Mouse (Mus musculus) liver, embryonic 16.5 days (tissue): ENCODE measurements at regions not wholly inside any gene's neighbourhood (a gene's known extent, or its start where the extent isn't known, plus 50 kb on each side); places are given as distances from the start of the nearest gene placed in this dataset.

Source experiments
- ATAC-seq: fragments of 200-750 bp; cut with Nextera tagmentation; 2 replicates; pipeline ENCODE4 v1.8.0; 2017; ENCODE audit warnings: low read depth, mild to moderate bottlenecking, moderate number of reproducible peaks, moderate library complexity
- H3K27ac ChIP-seq: fragments of 300-500 bp; sonication (generic); 2 replicates; pipeline ENCODE4 v1.5.1; 2014; ENCODE audit warnings: mild to moderate bottlenecking, low read length
- H3K27me3 ChIP-seq: fragments of 300-500 bp; sonication (generic); 2 replicates; pipeline ENCODE4 v1.6.1; 2014; ENCODE audit warnings: low read depth, low read length, mixed read lengths; ENCODE audit not compliant: control insufficient read depth, insufficient read depth
- H3K36me3 ChIP-seq: fragments of 300-500 bp; sonication (generic); 2 replicates; pipeline ENCODE4 v1.6.1; 2014; ENCODE audit warnings: mild to moderate bottlenecking; ENCODE audit not compliant: control insufficient read depth, insufficient read depth
- H3K4me1 ChIP-seq: fragments of 300-500 bp; sonication (generic); 2 replicates; pipeline ENCODE4 v1.6.1; 2014; ENCODE audit warnings: low read depth, low read length, mixed read lengths; ENCODE audit not compliant: control insufficient read depth
- H3K4me2 ChIP-seq: fragments of 300-500 bp; sonication (generic); 2 replicates; pipeline ENCODE4 v1.6.1; 2014; ENCODE audit warnings: low read depth, low read length, mixed read lengths
- H3K4me3 ChIP-seq: fragments of 300-500 bp; sonication (generic); 2 replicates; pipeline ENCODE4 v1.5.1; 2014; ENCODE audit warnings: low read depth, mild to moderate bottlenecking, low read length
- H3K9ac ChIP-seq: fragments of 300-500 bp; sonication (generic); 2 replicates; pipeline ENCODE4 v1.6.1; 2014; ENCODE audit warnings: low read depth, low read length
- H3K9me3 ChIP-seq: fragments of 300-500 bp; sonication (generic); replicated peaks from 2 replicates; pipeline ENCODE4 v1.6.1; 2016; ENCODE audit warnings: low read length; ENCODE audit not compliant: control insufficient read depth
- WGBS: fragments of 180-500 bp; shearing (Covaris S2); extraction: QIAGEN DNeasy Blood & Tissue Kit; methylation state at CpG from one replicate; pipeline ENCODE4 v1.1.7; 2014; ENCODE audit not compliant: insufficient replicate concordance; 5-methylcytosine and 5-hydroxymethylcytosine counted together

- no peaks in the 10 kb centered on the region for H3K27me3 ChIP-seq
- H3K27ac ChIP-seq: no peak overlapping the region
- ATAC-seq: no peak
- no peaks in the 10 kb centered on the region for H3K4me1 ChIP-seq
- WGBS: 63% methylated on average over 10 of the region's 10 CpGs
- H3K36me3 ChIP-seq: no peaks in the 10 kb centered on the region
- H3K9me3 ChIP-seq: no peaks in the 10 kb centered on the region
- H3K4me3 ChIP-seq: no peak overlapping the region
- no peak overlapping the region for H3K9ac ChIP-seq
- no peak overlapping the region for H3K4me2 ChIP-seq
These were observed 402.7 kb upstream of the Map3k7 start for GRCm38 (mm10) chr4:31561183-31561582.

DNA sequence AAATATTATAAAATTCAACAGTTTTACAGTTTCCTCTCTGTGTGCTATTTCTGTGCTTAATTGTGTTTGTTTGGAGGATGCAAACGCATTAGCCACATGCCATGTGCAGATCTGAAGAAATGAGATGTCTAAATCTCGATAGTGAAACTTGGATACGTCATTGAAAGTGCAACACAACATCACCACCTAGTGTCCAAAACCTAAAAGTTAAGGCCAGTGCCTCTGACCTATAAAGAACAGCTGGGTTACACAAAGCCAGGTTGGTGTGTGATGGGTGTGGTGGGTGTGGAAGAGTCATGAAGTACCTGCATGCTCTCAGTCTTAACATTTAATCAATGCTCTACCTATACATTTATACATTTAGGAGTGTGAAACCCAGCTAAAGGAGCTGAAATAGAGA is 402.1 kb upstream of the Map3k7 start:
- no peak overlapping the region for H3K27ac ChIP-seq
- no peaks in the 10 kb centered on the region for H3K9me3 ChIP-seq

GRCm38 (mm10) chr4:31566158-31566557 is 397.7 kb upstream of the Map3k7 start:
- H3K36me3 ChIP-seq: no peaks in the 10 kb centered on the region
- no peak for ATAC-seq
- H3K4me2 ChIP-seq: no peak overlapping the region
- H3K27ac ChIP-seq: no peak overlapping the region
- H3K4me3 ChIP-seq: no peak overlapping the region
- no peaks in the 10 kb centered on the region for H3K27me3 ChIP-seq
- H3K9me3 ChIP-seq: no peaks in the 10 kb centered on the region
- 20% methylated on average over 5 of the region's 5 CpGs for WGBS
- no peak overlapping the region for H3K9ac ChIP-seq
- H3K4me1 ChIP-seq: no peaks in the 10 kb centered on the region

More for the DNA sequence above, 402.1 kb upstream of the Map3k7 start:
- H3K36me3 ChIP-seq: no peaks in the 10 kb centered on the region
- no peaks in the 10 kb centered on the region for H3K27me3 ChIP-seq
- H3K4me1 ChIP-seq: no peaks in the 10 kb centered on the region
- WGBS: 8% methylated on average over 3 of the region's 3 CpGs
- no peak overlapping the region for H3K4me2 ChIP-seq
- H3K9ac ChIP-seq: no peak overlapping the region
- no peak overlapping the region for H3K4me3 ChIP-seq
- no peak for ATAC-seq

- no peak overlapping the region for H3K27ac ChIP-seq
- 54% methylated on average over 3 of the region's 3 CpGs for WGBS
These were observed 397.1 kb upstream of the Map3k7 start for GRCm38 (mm10) chr4:31566834-31567233.

DNA sequence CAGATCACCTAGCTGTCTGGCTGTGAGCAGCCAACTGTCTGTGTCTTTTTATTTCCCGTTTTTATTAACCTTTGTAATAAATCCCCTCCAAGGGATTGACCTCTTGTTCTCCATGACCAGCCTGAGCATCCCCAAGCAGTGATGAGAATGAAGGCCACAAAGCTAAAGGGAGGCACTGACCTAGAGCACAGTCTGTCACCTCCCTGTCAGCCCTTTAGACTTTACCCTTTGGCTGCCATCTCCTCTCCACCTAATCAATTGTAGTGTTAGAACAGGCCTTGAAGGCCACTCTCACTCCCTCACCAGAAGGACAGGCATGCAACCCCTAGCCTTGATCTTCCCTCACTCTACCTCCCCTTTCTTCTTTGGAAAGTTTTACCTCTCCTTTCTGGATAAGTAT is 394.2 kb upstream of the Map3k7 start:
- Histone ChIP-seq H3K4me1 (no peaks in the 10 kb centered on the region), H3K27ac (no peak overlapping the region), H3K4me3 (no peak overlapping the region), H3K4me2 (no peak overlapping the region), H3K9me3 (no peaks in the 10 kb centered on the region), H3K36me3 (no peaks in the 10 kb centered on the region), H3K9ac (no peak overlapping the region), H3K27me3 (no peaks in the 10 kb centered on the region)
- no peak for ATAC-seq
- 52% methylated on average over 1 of the region's 1 CpGs for WGBS

More at GRCm38 (mm10) chr4:31566834-31567233, 397.1 kb upstream of the Map3k7 start:
- no peaks in the 10 kb centered on the region for H3K9me3 ChIP-seq
- no peaks in the 10 kb centered on the region for H3K4me1 ChIP-seq
- H3K36me3 ChIP-seq: no peaks in the 10 kb centered on the region
- H3K4me3 ChIP-seq: no peak overlapping the region
- H3K4me2 ChIP-seq: no peak overlapping the region
- H3K27me3 ChIP-seq: no peaks in the 10 kb centered on the region
- ATAC-seq: no peak
- no peak overlapping the region for H3K9ac ChIP-seq

DNA sequence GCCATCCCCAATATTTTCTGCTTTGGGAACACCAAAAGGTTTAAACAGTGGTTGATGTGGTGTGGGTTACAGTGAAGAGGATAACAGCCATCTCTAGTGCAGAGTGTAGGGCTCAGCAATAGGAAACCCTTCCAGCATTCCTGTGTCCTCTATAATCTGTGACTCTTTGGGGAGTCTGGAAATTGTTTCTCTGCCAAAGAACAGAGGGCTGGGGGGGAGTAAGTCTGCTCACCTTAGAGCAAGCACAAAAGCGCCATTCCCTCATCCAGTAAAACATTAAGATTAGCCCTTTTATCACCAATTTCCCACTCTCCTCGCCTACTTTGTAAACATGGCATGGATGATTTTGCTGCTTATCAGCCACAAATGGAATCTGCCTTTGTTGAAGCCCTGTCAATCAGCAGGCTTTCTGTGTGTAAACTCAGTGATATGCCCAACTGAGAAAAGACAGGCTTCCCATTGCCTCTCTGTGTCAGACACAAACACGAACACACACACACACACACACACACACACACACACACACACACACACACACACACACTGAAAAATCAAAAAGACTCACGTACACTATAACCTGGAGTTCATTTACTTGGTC is 386.8 kb upstream of the Map3k7 start:
- Histone ChIP-seq H3K4me2 (no peak overlapping the region), H3K4me1 (no peaks in the 10 kb centered on the region), H3K9ac (no peak overlapping the region), H3K9me3 (no peaks in the 10 kb centered on the region), H3K27me3 (no peaks in the 10 kb centered on the region), H3K36me3 (no peaks in the 10 kb centered on the region), H3K4me3 (no peak overlapping the region), H3K27ac (no peak overlapping the region)
- 29% methylated on average over 4 of the region's 4 CpGs for WGBS
- ATAC-seq: no peak

- Histone ChIP-seq H3K27me3 (no peaks in the 10 kb centered on the region), H3K4me1 (no peaks in the 10 kb centered on the region), H3K4me2 (no peak overlapping the region), H3K36me3 (no peaks in the 10 kb centered on the region), H3K9ac (no peak overlapping the region), H3K27ac (no peak overlapping the region), H3K4me3 (no peak overlapping the region), H3K9me3 (no peaks in the 10 kb centered on the region)
- 64% methylated on average over 2 of the region's 2 CpGs for WGBS
- ATAC-seq: no peak
These were observed 380.4 kb upstream of the Map3k7 start for GRCm38 (mm10) chr4:31583495-31583894.

DNA sequence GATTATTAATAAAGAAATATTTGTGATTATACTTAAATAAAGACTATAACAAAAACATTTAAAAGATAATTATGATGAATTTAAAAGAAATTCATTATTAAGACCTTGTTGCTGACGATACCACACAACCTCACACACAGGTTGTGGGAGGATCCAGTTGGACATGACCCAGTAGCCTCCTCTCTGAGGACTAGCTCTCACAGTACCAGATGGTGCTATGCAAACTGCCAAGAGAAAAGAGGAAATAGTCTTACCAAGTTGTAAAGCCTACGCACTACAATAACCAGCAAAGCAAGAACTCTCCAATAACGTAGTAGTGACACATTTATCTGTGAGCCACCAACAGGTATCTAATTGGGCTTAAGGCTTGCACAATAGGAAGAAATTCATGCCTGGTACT is 379.7 kb upstream of the Map3k7 start:
- H3K27me3 ChIP-seq: no peaks in the 10 kb centered on the region
- no peaks in the 10 kb centered on the region for H3K4me1 ChIP-seq
- WGBS: 64% methylated on average over 3 of the region's 3 CpGs
- H3K9ac ChIP-seq: no peak overlapping the region
- H3K4me2 ChIP-seq: no peak overlapping the region
- no peak overlapping the region for H3K27ac ChIP-seq
- no peak overlapping the region for H3K4me3 ChIP-seq
- no peaks in the 10 kb centered on the region for H3K9me3 ChIP-seq
- no peaks in the 10 kb centered on the region for H3K36me3 ChIP-seq
- no peak for ATAC-seq

DNA sequence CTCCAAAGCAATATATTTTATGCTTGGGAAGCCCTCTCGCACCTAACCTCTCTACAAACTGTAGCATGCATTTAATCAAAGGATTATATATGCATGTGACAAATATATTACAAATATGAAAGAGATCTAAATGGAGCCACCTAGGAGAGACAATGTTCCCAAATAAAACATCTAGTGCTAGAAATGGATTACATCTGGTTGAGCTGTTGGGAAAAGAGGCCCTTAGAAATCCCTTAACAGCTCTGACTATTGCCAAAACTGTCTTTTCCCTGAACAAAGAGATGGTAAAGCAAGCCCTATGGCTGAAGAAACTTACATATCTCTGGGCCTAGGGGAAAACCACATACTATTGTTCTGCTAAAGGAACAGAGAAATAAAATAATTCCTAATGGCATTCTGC is 369.8 kb upstream of the Map3k7 start:
- no peaks in the 10 kb centered on the region for H3K36me3 ChIP-seq
- H3K4me2 ChIP-seq: no peak overlapping the region
- no peaks in the 10 kb centered on the region for H3K9me3 ChIP-seq
- 65% methylated on average over 1 of the region's 1 CpGs for WGBS
- no peaks in the 10 kb centered on the region for H3K27me3 ChIP-seq
- no peak for ATAC-seq
- no peak overlapping the region for H3K4me3 ChIP-seq
- H3K4me1 ChIP-seq: no peaks in the 10 kb centered on the region
- H3K27ac ChIP-seq: no peak overlapping the region
- no peak overlapping the region for H3K9ac ChIP-seq
